Mouse (Mus musculus): ENCODE results near the gene Spock1. TPM values are rescaled to one million over a fixed set of nuclear protein-coding genes. Genes with fewer than 3 reads are reported as not detected.

The Spock1 gene
- polyA plus RNA-seq, 1 experiment from 2014 or later: 17.2 TPM

GRCm38 (mm10) chr13:57722329-57722936 lies 185.7 kb downstream of the Spock1 start:
- H3K27me3 ChIP-seq (ENCODE audit: control insufficient read depth, insufficient read depth, low read length): no peaks in the 10 kb centered on the region
- H3K4me1 ChIP-seq (ENCODE audit: control insufficient read depth, insufficient read depth, low read length): peaks cover 2% of the 10 kb centered on the region; the same call in 1 of the 2 replicates
- no peak overlapping the region for H3K4me2 ChIP-seq
- no peak overlapping the region for H3K4me3 ChIP-seq (ENCODE audit: low read depth, low read length)
- no peak for ATAC-seq (ENCODE audit: low FRiP score)
- H3K27ac ChIP-seq (ENCODE audit: low read depth, low read length): no peak overlapping the region
- H3K9ac ChIP-seq (ENCODE audit: low read length): no peak overlapping the region
- WGBS: 77% methylated on average over 17 of the region's 17 CpGs
- no peaks in the 10 kb centered on the region for H3K36me3 ChIP-seq (ENCODE audit: control insufficient read depth, insufficient read depth, low read length)
- DNase-seq (ENCODE audit: low spot score, missing footprints): no peak
- H3K9me3 ChIP-seq (ENCODE audit: control insufficient read depth, low read length): no peaks in the 10 kb centered on the region

- Histone ChIP-seq H3K9me3 (ENCODE audit: control insufficient read depth, low read length) (no peaks in the 10 kb centered on the region), H3K36me3 (ENCODE audit: control insufficient read depth, insufficient read depth, low read length) (no peaks in the 10 kb centered on the region), H3K9ac (ENCODE audit: low read length) (no peak overlapping the region), H3K4me1 (ENCODE audit: control insufficient read depth, insufficient read depth, low read length) (peaks cover 2% of the 10 kb centered on the region; the same call in 1 of the 2 replicates), H3K27ac (ENCODE audit: low read depth, low read length) (no peak overlapping the region), H3K4me2 (no peak overlapping the region), H3K4me3 (ENCODE audit: low read depth, low read length) (no peak overlapping the region), H3K27me3 (ENCODE audit: control insufficient read depth, insufficient read depth, low read length) (no peaks in the 10 kb centered on the region)
- peak; percentile 57; the same call in 1 of the 2 replicates for ATAC-seq (ENCODE audit: low FRiP score)
- peak; percentile 89 for DNase-seq (ENCODE audit: low spot score, missing footprints)
- 58% methylated on average over 20 of the region's 20 CpGs for WGBS
Observed at GRCm38 (mm10) chr13:57721524-57722279, 186.4 kb downstream of the Spock1 start.

GRCm38 (mm10) chr13:57718087-57718486 lies 190.0 kb downstream of the Spock1 start:
- Histone ChIP-seq H3K4me1 (ENCODE audit: control insufficient read depth, insufficient read depth, low read length) (peaks cover 2% of the 10 kb centered on the region; the same call in 1 of the 2 replicates), H3K4me3 (ENCODE audit: low read depth, low read length) (no peak overlapping the region), H3K36me3 (ENCODE audit: control insufficient read depth, insufficient read depth, low read length) (no peaks in the 10 kb centered on the region), H3K9ac (ENCODE audit: low read length) (no peak overlapping the region), H3K27ac (ENCODE audit: low read depth, low read length) (no peak overlapping the region), H3K9me3 (ENCODE audit: control insufficient read depth, low read length) (no peaks in the 10 kb centered on the region), H3K27me3 (ENCODE audit: control insufficient read depth, insufficient read depth, low read length) (no peaks in the 10 kb centered on the region), H3K4me2 (no peak overlapping the region)
- 23% methylated on average over 5 of the region's 5 CpGs for WGBS
- DNase-seq (ENCODE audit: low spot score, missing footprints) (no peak), ATAC-seq (ENCODE audit: low FRiP score) (no peak)

- Histone ChIP-seq H3K36me3 (ENCODE audit: control insufficient read depth, insufficient read depth, low read length) (no peaks in the 10 kb centered on the region), H3K4me1 (ENCODE audit: control insufficient read depth, insufficient read depth, low read length) (no peaks in the 10 kb centered on the region), H3K4me3 (ENCODE audit: low read depth, low read length) (no peak overlapping the region), H3K27me3 (ENCODE audit: control insufficient read depth, insufficient read depth, low read length) (no peaks in the 10 kb centered on the region), H3K27ac (ENCODE audit: low read depth, low read length) (no peak overlapping the region), H3K4me2 (no peak overlapping the region), H3K9me3 (ENCODE audit: control insufficient read depth, low read length) (no peaks in the 10 kb centered on the region), H3K9ac (ENCODE audit: low read length) (no peak overlapping the region)
- no peak for ATAC-seq (ENCODE audit: low FRiP score)
- DNase-seq (ENCODE audit: low spot score, missing footprints): no peak
- WGBS: 79% methylated on average over 4 of the region's 4 CpGs
Observed at GRCm38 (mm10) chr13:57712910-57713309, 195.2 kb downstream of the Spock1 start.

- no peak for DNase-seq (ENCODE audit: low spot score, missing footprints)
- Histone ChIP-seq H3K4me3 (ENCODE audit: low read depth, low read length) (no peak overlapping the region), H3K27me3 (ENCODE audit: control insufficient read depth, insufficient read depth, low read length) (no peaks in the 10 kb centered on the region), H3K9ac (ENCODE audit: low read length) (no peak overlapping the region), H3K27ac (ENCODE audit: low read depth, low read length) (no peak overlapping the region), H3K36me3 (ENCODE audit: control insufficient read depth, insufficient read depth, low read length) (no peaks in the 10 kb centered on the region), H3K4me1 (ENCODE audit: control insufficient read depth, insufficient read depth, low read length) (no peaks in the 10 kb centered on the region), H3K9me3 (ENCODE audit: control insufficient read depth, low read length) (no peaks in the 10 kb centered on the region), H3K4me2 (no peak overlapping the region)
- ATAC-seq (ENCODE audit: low FRiP score): no peak
Observed at GRCm38 (mm10) chr13:57708425-57708824, 199.7 kb downstream of the Spock1 start.

GRCm38 (mm10) chr13:57702966-57703365 lies 205.2 kb downstream of the Spock1 start:
- ATAC-seq (ENCODE audit: low FRiP score) (no peak), DNase-seq (ENCODE audit: low spot score, missing footprints) (no peak)
- H3K9ac ChIP-seq (ENCODE audit: low read length): no peak overlapping the region
- no peaks in the 10 kb centered on the region for H3K4me1 ChIP-seq (ENCODE audit: control insufficient read depth, insufficient read depth, low read length)
- no peaks in the 10 kb centered on the region for H3K36me3 ChIP-seq (ENCODE audit: control insufficient read depth, insufficient read depth, low read length)
- H3K4me3 ChIP-seq (ENCODE audit: low read depth, low read length): no peak overlapping the region
- 85% methylated on average over 2 of the region's 2 CpGs for WGBS
- no peaks in the 10 kb centered on the region for H3K9me3 ChIP-seq (ENCODE audit: control insufficient read depth, low read length)
- H3K27me3 ChIP-seq (ENCODE audit: control insufficient read depth, insufficient read depth, low read length): no peaks in the 10 kb centered on the region
- H3K27ac ChIP-seq (ENCODE audit: low read depth, low read length): no peak overlapping the region
- no peak overlapping the region for H3K4me2 ChIP-seq

- no peak for DNase-seq (ENCODE audit: low spot score, missing footprints)
- 84% methylated on average over 5 of the region's 5 CpGs for WGBS
- H3K9ac ChIP-seq (ENCODE audit: low read length): no peak overlapping the region
- no peak overlapping the region for H3K27ac ChIP-seq (ENCODE audit: low read depth, low read length)
- H3K9me3 ChIP-seq (ENCODE audit: control insufficient read depth, low read length): no peaks in the 10 kb centered on the region
- H3K36me3 ChIP-seq (ENCODE audit: control insufficient read depth, insufficient read depth, low read length): no peaks in the 10 kb centered on the region
- no peak overlapping the region for H3K4me2 ChIP-seq
- H3K27me3 ChIP-seq (ENCODE audit: control insufficient read depth, insufficient read depth, low read length): no peaks in the 10 kb centered on the region
- no peak for ATAC-seq (ENCODE audit: low FRiP score)
- peaks cover 4% of the 10 kb centered on the region; the same call in 1 of the 2 replicates for H3K4me1 ChIP-seq (ENCODE audit: control insufficient read depth, insufficient read depth, low read length)
- no peak overlapping the region for H3K4me3 ChIP-seq (ENCODE audit: low read depth, low read length)
Observed at GRCm38 (mm10) chr13:57696685-57697084, 211.4 kb downstream of the Spock1 start.

GRCm38 (mm10) chr13:57688926-57689325 lies 219.2 kb downstream of the Spock1 start:
- no peak for DNase-seq (ENCODE audit: low spot score, missing footprints)
- Histone ChIP-seq H3K9me3 (ENCODE audit: control insufficient read depth, low read length) (no peaks in the 10 kb centered on the region), H3K27me3 (ENCODE audit: control insufficient read depth, insufficient read depth, low read length) (no peaks in the 10 kb centered on the region), H3K4me2 (no peak overlapping the region), H3K27ac (ENCODE audit: low read depth, low read length) (no peak overlapping the region), H3K36me3 (ENCODE audit: control insufficient read depth, insufficient read depth, low read length) (no peaks in the 10 kb centered on the region), H3K9ac (ENCODE audit: low read length) (no peak overlapping the region), H3K4me3 (ENCODE audit: low read depth, low read length) (no peak overlapping the region), H3K4me1 (ENCODE audit: control insufficient read depth, insufficient read depth, low read length) (peaks cover 4% of the 10 kb centered on the region; the same call in 1 of the 2 replicates)
- WGBS: 78% methylated on average over 5 of the region's 5 CpGs
- no peak for ATAC-seq (ENCODE audit: low FRiP score)

GRCm38 (mm10) chr13:57686437-57686836 lies 221.7 kb downstream of the Spock1 start:
- Histone ChIP-seq H3K36me3 (ENCODE audit: control insufficient read depth, insufficient read depth, low read length) (no peaks in the 10 kb centered on the region), H3K4me2 (no peak overlapping the region), H3K27ac (ENCODE audit: low read depth, low read length) (no peak overlapping the region), H3K27me3 (ENCODE audit: control insufficient read depth, insufficient read depth, low read length) (no peaks in the 10 kb centered on the region), H3K9ac (ENCODE audit: low read length) (no peak overlapping the region), H3K4me3 (ENCODE audit: low read depth, low read length) (no peak overlapping the region), H3K4me1 (ENCODE audit: control insufficient read depth, insufficient read depth, low read length) (no peaks in the 10 kb centered on the region), H3K9me3 (ENCODE audit: control insufficient read depth, low read length) (no peaks in the 10 kb centered on the region)
- no peak for DNase-seq (ENCODE audit: low spot score, missing footprints)
- ATAC-seq (ENCODE audit: low FRiP score): no peak
- 79% methylated on average over 5 of the region's 5 CpGs for WGBS
